Mouse (Mus musculus): ENCODE results near the gene Klhl11.
A peak's percentile ranks its signal among the peaks of the same experiment; 100 is the strongest.

Gene Klhl11

DNA sequence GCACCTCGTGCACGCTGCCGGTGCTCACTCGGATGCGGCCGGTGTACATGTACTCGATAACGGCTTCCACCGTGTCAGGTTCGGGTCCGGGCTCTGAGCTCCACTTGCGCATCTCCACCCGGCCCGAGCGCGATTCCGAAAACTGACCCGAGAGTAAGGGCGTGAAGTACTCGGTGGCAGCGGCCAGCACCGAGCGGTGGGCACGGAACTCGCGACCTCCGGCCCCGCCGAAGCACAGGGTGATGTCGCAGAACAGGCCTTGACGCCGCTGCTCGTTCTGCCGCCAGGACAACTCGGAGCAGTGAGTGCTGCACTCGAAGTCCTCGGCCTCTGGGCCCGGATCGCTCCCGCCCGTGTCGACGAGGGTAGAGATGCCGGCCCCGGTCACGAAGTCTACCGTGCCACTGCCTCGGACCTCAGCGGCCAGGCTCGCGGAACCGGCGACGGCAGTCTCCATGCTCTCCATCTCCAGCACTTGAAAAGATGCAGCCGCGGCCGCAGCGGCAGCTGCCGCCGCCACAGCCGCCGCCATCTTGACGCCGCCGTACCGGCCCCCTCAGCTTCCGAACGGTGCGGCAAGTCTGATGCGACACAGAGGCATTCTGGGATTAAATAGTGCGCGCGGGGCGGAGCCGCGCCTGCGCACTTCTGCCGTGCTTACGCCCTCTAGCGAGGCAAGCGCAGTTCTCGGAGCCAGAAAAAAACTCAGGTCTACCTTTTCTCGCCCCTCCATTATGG is at the start of gene Klhl11:
Gene Klhl11 (minus strand): TSS at position 545 of the 738 bp plus-strand sequence.
- peak; percentile 91 to 97 for DNase-seq (ENCODE audit: low spot score in 2 of 2)

DNA sequence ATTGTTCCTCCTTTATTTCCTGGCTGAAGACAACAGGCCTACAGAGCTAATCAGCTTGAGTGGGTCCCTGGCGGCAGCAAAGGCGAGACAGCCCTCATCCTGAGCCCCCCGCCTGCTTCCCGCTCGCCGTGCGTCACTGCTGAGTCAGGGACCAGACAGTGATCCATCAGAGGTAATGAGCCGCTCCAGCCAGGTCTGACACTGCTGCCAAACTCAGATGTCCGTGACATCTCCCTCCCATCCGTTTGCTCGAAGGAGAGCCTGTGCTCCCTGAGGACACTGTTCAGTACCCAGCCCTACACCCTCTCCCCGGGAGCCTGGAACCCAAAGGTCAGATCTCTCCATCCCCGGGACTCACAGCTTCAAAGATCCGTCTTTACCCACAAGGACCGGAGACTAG is 48.3 kb upstream of the Klhl11 start:
- DNase-seq (ENCODE audit: low spot score in 2 of 2) = no peak

DNA sequence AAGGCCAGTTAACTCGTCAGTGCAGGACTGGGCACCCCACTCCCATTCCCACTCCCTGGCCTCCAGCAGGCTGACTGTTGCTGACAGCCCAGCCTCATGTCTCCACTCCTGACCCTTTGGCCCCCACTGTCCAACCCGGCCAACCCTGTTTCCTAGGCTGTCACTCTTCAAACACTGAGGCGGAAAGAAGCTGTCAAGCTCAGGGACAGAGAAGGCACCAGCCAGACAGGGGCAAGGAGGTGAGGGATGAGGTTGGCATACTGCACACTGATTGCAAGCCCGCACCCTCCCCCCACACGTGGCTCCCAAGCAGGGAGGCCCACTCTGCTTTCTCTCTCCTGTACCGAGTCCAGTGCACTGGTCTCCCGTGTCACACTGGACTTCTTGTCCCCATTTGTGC is 46.6 kb upstream of the Klhl11 start:
- no peak for DNase-seq (ENCODE audit: low spot score in 2 of 2)

- no peak for DNase-seq (ENCODE audit: low spot score in 2 of 2)
These were observed 45.6 kb upstream of the Klhl11 start for GRCm38 (mm10) chr11:100518188-100518591.

DNA sequence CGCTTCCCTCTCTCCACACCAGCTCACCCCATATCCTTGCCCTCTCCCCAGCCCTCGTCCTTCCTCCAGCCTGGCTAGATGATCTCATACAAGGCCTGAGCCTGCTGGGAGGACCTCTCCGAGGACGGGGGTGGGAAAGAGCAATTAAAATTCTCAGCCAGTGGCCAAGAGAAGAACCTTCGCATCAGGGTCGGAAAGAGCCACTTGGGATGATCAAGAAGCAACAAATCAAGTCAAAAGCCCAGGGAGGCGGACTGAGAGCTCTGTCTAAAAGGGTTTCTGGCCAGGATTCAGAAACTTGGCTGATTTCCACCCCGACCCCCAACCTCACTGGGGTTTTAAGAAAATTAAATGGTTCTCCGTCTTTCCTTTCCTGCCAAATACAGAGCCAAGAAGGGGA is 43.8 kb upstream of the Klhl11 start:
- DNase-seq (ENCODE audit: low spot score in 2 of 2) = no peak

GRCm38 (mm10) chr11:100515789-100516188 is 43.2 kb upstream of the Klhl11 start:
- no peak for DNase-seq (ENCODE audit: low spot score in 2 of 2)

DNA sequence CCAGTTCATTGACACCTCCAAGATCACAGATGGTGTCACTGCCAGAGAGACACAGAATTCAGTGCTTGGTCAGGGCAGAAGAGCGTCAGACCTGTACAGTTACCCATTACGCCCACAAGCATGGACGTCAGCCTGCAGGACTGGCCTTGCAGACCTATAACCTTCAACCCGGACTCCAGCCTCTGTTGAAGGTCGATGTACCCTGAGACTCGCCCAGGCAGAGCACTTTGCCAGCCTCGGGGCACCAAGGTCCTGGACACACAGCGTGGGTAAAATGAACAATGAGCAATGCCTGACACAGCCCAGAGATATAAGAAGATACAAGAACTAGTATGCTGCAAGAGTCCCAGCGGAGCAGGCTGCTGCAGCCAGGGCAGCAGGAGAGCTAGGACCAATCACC is 42.5 kb upstream of the Klhl11 start:
- DNase-seq (ENCODE audit: low spot score in 2 of 2) = no peak

DNA sequence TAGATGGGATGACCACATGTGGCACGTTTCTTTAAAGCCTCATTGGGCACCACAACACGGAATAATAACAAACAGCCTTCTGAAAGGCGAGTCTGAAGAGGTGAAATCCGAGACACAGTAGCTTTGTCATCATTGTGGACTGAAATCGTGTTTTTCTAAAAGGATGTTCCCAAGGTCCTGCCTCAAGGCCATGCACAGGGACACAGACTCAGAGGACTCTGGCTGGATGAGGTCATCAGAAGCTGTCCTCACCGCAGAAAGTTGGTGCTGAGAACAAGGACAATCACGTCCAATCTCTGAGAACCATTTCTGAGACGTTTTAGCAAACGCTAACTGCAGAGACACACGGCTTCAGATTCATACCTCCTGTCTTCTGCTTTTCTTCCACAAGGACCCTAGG is 41.2 kb upstream of the Klhl11 start:
- DNase-seq (ENCODE audit: low spot score in 2 of 2) = no peak

- no peak for DNase-seq (ENCODE audit: low spot score in 2 of 2)
These were observed 39.8 kb upstream of the Klhl11 start for GRCm38 (mm10) chr11:100512384-100512783.

DNA sequence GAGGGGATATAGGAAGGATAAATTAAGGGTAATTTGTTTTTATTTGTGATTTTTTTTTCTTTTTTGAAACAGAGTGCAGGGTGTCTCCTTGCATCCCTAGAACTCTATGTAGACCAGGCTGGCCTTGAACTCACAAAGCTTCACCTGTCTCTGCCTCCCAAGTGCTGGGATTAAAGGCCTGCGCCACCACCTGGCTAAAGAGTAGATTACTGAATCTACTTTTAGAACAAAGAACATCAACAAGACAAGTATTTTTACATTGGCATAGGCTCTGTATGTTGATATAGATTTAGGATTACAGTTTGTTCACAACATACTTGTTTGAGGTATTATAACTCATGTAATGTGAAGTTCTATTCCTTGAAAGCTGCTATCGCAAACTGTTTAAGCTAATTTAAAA is 38.0 kb upstream of the Klhl11 start:
- no peak for DNase-seq (ENCODE audit: low spot score in 2 of 2)

DNA sequence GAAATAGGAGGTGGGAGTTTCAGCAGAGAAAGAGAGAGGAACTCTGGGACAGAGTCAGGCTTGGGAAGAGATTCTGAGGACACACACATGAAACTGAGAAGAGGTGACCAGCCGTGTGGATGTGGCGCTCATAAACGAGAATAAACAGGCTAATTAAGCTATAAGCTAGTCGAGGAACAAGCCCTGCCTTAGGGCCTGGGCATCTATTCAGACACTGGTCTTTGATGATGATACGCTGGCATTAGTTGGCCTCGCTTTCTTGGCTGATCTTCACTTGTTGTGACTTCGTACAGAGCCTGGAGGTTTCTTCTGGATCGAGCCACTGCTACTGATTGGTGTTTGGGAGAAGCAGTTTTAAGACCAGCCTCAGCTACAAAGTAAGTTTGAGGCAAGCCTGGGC is 33.5 kb upstream of the Klhl11 start:
- no peak for DNase-seq (ENCODE audit: low spot score in 2 of 2)

- DNase-seq (ENCODE audit: low spot score in 2 of 2) = no peak
These were observed 32.6 kb upstream of the Klhl11 start for GRCm38 (mm10) chr11:100504990-100505660.

- DNase-seq (ENCODE audit: low spot score in 2 of 2) = no peak
These were observed 28.8 kb upstream of the Klhl11 start for GRCm38 (mm10) chr11:100501321-100501720.

DNA sequence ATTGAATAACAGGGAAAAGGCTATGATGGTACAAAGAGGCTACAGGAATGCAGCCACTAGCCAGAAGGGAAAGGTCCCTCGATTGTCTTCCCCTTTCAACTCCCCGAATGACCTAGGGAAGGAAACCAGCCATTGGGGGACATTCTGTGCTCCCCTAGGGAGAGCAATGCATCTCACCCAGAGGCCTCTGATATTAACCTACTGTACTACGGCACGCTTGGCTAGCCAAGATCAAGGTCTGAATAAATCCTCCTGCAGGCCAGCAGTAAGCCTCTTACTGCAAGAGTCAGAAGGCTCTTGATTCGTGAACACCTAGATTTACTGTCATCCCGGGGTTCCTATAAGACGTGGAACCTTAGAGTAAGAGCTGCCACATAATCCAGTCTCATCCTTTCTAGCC is 28.1 kb upstream of the Klhl11 start:
- DNase-seq (ENCODE audit: low spot score in 2 of 2) = no peak

- no peak for DNase-seq (ENCODE audit: low spot score in 2 of 2)
These were observed 27.7 kb upstream of the Klhl11 start for GRCm38 (mm10) chr11:100500241-100500640.

DNA sequence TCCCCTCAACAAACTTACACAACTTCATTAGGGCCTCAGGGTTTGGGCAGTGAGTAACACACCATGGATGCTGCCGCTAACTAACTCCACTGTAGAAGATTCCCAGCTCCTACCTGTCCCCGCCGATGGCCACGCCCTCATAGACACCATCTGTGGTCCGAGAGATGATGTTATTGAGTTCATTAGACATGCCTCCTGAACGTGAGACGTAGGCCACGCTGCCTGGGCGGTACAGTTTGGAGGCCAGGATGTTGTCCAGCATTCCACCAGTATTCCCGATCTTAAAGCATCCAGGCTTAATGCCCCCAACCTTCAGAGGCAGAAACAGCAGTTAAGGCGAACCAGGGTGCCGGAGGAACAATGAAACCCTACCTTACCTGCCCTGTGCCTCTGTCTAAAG is 21.2 kb upstream of the Klhl11 start:
- DNase-seq (ENCODE audit: low spot score in 2 of 2) = no peak

- no peak for DNase-seq (ENCODE audit: low spot score in 2 of 2)
These were observed 18.4 kb upstream of the Klhl11 start for GRCm38 (mm10) chr11:100490951-100491350.

GRCm38 (mm10) chr11:100485801-100486538 is 13.4 kb upstream of the Klhl11 start:
- DNase-seq (ENCODE audit: low spot score in 2 of 2) = no peak

DNA sequence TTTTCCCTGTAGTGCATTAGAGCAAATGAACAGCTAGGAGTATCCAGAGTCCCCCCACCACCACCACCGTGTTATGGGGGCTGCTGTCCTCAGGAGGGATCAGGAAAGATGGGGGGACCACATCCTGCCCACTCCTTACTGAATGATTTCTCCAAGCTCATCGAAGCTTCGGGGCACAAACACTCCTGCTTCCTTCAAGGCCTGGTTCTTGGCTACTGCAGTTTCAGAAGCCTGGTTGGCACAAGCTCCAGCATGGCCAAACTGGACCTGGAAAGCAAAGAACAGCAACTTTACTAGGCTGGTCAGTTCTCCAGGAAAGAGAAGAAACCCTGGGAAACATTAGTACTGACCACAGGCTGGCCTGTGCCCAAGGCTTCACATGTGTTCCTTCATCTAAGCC is 11.9 kb upstream of the Klhl11 start:
- DNase-seq (ENCODE audit: low spot score in 2 of 2) = no peak

GRCm38 (mm10) chr11:100479152-100479551 is 6.6 kb upstream of the Klhl11 start:
- no peak for DNase-seq (ENCODE audit: low spot score in 2 of 2)

GRCm38 (mm10) chr11:100476281-100476680 is 3.7 kb upstream of the Klhl11 start:
- DNase-seq (ENCODE audit: low spot score in 2 of 2) = no peak

DNA sequence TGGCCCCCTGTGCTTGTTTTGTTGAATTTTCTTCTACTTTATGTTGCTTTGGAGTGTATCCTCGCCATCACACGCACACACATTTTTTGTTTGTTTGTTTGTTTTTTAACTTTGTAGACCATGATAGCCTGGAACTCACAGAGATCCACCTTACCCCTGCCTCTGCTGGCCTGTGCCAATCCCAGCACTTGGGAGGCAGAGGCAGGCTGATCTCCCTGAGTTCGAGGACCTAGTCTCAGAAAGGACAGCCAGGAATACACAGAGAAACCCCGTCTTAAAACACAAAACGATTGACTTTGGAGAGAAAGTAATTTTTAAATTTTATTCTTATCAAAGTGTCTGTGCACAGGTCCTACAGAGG is 374 bp upstream of the Klhl11 start:
- no peak for DNase-seq (ENCODE audit: low spot score in 2 of 2)

Measured in spleen, postnatal 4 days (tissue).